Mouse (Mus musculus): ENCODE measurements at regions not wholly inside any gene's neighbourhood (a gene's known extent, or its start where the extent isn't known, plus 50 kb on each side); places are given as distances from the start of the nearest gene placed in this dataset.
"Not testable (repeated sequence)": the region's sequence is repeated elsewhere in the genome, so short reads cannot be mapped to it uniquely, and the experiment has no call there.

- Histone ChIP-seq H3K27ac (ENCODE audit: insufficient read depth, low read length) (no peak overlapping the region), H3K4me3 (ENCODE audit: extremely low read depth, insufficient read depth, insufficient read length) (no peak overlapping the region), H3K4me1 (ENCODE audit: control insufficient read depth, insufficient read depth, insufficient read length) (no peaks in the 10 kb centered on the region), H3K36me3 (ENCODE audit: control insufficient read depth, insufficient read depth, low read length) (no peaks in the 10 kb centered on the region), H3K27me3 (ENCODE audit: control insufficient read depth, insufficient read depth, low read length) (no peaks in the 10 kb centered on the region)
- no peak for DNase-seq (ENCODE audit: low read depth in 1 of 2, low spot score in 2 of 2)
- TF ChIP-seq CTCF (IDR thresholded peaks at IDR 0.05; ENCODE audit: extremely low read depth, insufficient read depth, insufficient read length, insufficient replicate concordance) = no peak
- TF ChIP-seq POLR2A (IDR thresholded peaks at IDR 0.05; ENCODE audit: low read depth, low read length) = no peak
Observed at GRCm38 (mm10) chr9:11206267-11206666, 301.7 kb upstream of the Cntn5 start.

DNA sequence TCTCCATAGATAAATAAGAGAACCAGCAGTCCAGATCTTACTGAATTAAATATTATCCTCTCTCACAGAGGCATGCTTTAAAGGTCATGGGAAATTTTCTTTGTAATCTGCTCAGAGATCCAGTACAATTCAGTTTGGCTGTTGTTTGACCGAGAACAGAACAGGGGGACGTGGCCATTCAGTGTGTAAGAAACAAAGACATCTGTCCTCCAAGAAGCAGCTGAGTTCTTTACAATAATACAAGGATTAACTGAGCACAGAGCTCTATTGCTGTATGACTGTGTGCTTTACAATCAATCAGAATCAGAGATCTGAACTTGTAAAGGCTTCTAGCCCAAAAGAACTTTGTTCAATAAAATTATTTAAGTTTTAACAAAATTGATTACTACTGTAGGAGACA lies 287.6 kb upstream of the Cntn5 start:
- no peak overlapping the region for H3K4me3 ChIP-seq (ENCODE audit: extremely low read depth, insufficient read depth, insufficient read length)
- no peak overlapping the region for H3K27ac ChIP-seq (ENCODE audit: insufficient read depth, low read length)
- 84% methylated on average over 2 of the region's 2 CpGs for WGBS
- H3K4me1 ChIP-seq (ENCODE audit: control insufficient read depth, insufficient read depth, insufficient read length) = no peaks in the 10 kb centered on the region
- no peaks in the 10 kb centered on the region for H3K36me3 ChIP-seq (ENCODE audit: control insufficient read depth, insufficient read depth, low read length)
- no peak for DNase-seq (ENCODE audit: low read depth in 1 of 2, low spot score in 2 of 2)
- H3K27me3 ChIP-seq (ENCODE audit: control insufficient read depth, insufficient read depth, low read length) = no peaks in the 10 kb centered on the region
- TF ChIP-seq POLR2A (IDR thresholded peaks at IDR 0.05; ENCODE audit: low read depth, low read length) = no peak
- TF ChIP-seq CTCF (IDR thresholded peaks at IDR 0.05; ENCODE audit: extremely low read depth, insufficient read depth, insufficient read length, insufficient replicate concordance) = no peak

DNA sequence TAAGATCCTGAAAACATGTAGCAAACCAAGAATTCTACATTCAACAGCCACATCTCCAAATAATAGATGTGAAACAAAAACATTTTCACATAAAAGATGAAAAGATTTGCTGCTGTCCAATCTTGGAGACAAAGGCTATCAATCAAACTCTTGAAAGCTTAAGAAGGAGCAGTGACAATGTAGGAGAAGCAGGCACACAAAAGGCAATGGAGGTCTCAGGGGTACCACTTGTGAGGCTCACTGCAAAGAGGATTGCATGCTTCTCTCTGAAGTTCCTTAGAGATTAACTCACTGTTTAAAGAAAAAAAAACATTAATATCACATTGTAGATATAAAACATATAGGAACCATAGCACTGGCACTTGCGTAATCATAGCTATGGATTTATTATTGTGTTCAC lies 241.2 kb upstream of the Cntn5 start:
- Histone ChIP-seq H3K4me1 (ENCODE audit: control insufficient read depth, insufficient read depth, insufficient read length) (no peaks in the 10 kb centered on the region), H3K27me3 (ENCODE audit: control insufficient read depth, insufficient read depth, low read length) (no peaks in the 10 kb centered on the region), H3K36me3 (ENCODE audit: control insufficient read depth, insufficient read depth, low read length) (no peaks in the 10 kb centered on the region), H3K4me3 (ENCODE audit: extremely low read depth, insufficient read depth, insufficient read length) (no peak overlapping the region), H3K27ac (ENCODE audit: insufficient read depth, low read length) (no peak overlapping the region)
- 95% methylated on average over 1 of the region's 1 CpGs for whole genome bisulfite sequencing
- no peak for DNase-seq (ENCODE audit: low read depth in 1 of 2, low spot score in 2 of 2)
- no peak for TF ChIP-seq CTCF (IDR thresholded peaks at IDR 0.05; ENCODE audit: extremely low read depth, insufficient read depth, insufficient read length, insufficient replicate concordance)
- no peak for TF ChIP-seq POLR2A (IDR thresholded peaks at IDR 0.05; ENCODE audit: low read depth, low read length)

DNA sequence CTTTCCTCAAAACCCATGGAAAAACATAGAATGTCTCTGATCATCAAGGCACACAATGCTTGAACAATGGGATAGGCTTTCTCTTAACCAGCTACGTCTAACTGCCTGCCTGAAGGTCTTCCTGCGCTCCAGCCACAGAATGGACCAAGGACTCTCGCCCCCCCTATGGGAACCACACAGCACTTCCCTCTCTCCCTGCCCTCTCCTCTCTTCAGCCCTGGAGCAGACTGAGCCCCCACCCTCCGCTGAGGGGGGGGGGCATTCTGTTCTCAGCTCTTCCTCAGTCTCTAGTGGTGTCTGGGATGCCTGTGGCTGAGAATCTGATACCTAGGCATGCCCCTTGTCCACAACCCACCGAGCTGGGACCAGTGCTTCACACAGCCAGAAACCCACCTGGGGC lies 222.3 kb upstream of the Cntn5 start:
- Histone ChIP-seq H3K27ac (ENCODE audit: insufficient read depth, low read length) (no peak overlapping the region), H3K36me3 (ENCODE audit: control insufficient read depth, insufficient read depth, low read length) (no peaks in the 10 kb centered on the region), H3K4me1 (ENCODE audit: control insufficient read depth, insufficient read depth, insufficient read length) (no peaks in the 10 kb centered on the region), H3K4me3 (ENCODE audit: extremely low read depth, insufficient read depth, insufficient read length) (no peak overlapping the region), H3K27me3 (ENCODE audit: control insufficient read depth, insufficient read depth, low read length) (no peaks in the 10 kb centered on the region)
- no peak for DNase-seq (ENCODE audit: low read depth in 1 of 2, low spot score in 2 of 2)
- TF ChIP-seq CTCF (IDR thresholded peaks at IDR 0.05; ENCODE audit: extremely low read depth, insufficient read depth, insufficient read length, insufficient replicate concordance) (no peak), POLR2A (IDR thresholded peaks at IDR 0.05; ENCODE audit: low read depth, low read length) (no peak)
- 77% methylated on average over 5 of the region's 5 CpGs for WGBS

DNA sequence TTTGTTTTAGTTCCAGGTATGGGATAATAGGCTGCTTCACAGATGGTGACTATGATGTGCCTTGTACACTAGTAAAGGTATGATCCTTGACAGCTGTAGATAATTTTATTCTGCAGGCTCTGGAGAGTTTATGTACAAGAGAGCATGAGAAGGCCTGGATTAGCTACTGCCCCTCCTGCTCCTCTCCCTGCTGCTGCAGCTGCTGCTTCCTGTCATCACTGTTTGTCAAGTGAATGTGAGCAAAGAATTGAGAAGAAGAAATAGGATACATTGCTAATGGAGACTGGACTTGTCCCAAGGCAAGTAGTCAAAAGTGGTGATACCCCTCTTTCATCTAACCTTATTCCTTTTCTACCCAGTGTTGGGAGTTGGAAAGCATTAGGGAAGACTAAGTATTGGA lies 214.6 kb upstream of the Cntn5 start:
- TF ChIP-seq POLR2A (IDR thresholded peaks at IDR 0.05; ENCODE audit: low read depth, low read length) = no peak
- TF ChIP-seq CTCF (IDR thresholded peaks at IDR 0.05; ENCODE audit: extremely low read depth, insufficient read depth, insufficient read length, insufficient replicate concordance) = no peak
- Histone ChIP-seq H3K36me3 (ENCODE audit: control insufficient read depth, insufficient read depth, low read length) (no peaks in the 10 kb centered on the region), H3K27me3 (ENCODE audit: control insufficient read depth, insufficient read depth, low read length) (no peaks in the 10 kb centered on the region), H3K4me3 (ENCODE audit: extremely low read depth, insufficient read depth, insufficient read length) (no peak overlapping the region), H3K4me1 (ENCODE audit: control insufficient read depth, insufficient read depth, insufficient read length) (no peaks in the 10 kb centered on the region), H3K27ac (ENCODE audit: insufficient read depth, low read length) (no peak overlapping the region)
- no peak for DNase-seq (ENCODE audit: low read depth in 1 of 2, low spot score in 2 of 2)

DNA sequence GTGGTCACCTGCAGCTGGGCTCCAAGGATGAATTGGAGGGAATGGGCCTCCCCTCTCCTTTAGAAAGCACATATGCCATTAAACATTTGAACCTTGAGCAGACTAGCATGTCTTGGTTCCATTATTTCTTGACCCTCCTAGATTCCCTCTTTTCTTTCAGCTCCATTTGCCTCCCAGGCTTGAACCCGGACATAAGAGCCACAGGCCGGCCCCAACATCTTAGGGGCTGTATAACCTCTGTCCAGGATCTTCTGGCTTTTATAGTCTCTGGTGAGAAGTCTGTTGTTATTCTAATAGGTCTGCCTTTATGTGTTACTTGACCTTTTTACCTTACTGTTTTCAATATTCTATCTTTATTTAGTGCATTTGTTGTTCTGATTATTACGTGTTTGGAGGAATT lies 203.3 kb upstream of the Cntn5 start:
- not testable (repeated sequence) for H3K4me3 ChIP-seq (ENCODE audit: extremely low read depth, insufficient read depth, insufficient read length); H3K36me3 ChIP-seq (ENCODE audit: control insufficient read depth, insufficient read depth, low read length); H3K4me1 ChIP-seq (ENCODE audit: control insufficient read depth, insufficient read depth, insufficient read length); DNase-seq (ENCODE audit: low read depth in 1 of 2, low spot score in 2 of 2); H3K27ac ChIP-seq (ENCODE audit: insufficient read depth, low read length); H3K27me3 ChIP-seq (ENCODE audit: control insufficient read depth, insufficient read depth, low read length)
- 90% methylated on average over 3 of the region's 3 CpGs for WGBS

DNA sequence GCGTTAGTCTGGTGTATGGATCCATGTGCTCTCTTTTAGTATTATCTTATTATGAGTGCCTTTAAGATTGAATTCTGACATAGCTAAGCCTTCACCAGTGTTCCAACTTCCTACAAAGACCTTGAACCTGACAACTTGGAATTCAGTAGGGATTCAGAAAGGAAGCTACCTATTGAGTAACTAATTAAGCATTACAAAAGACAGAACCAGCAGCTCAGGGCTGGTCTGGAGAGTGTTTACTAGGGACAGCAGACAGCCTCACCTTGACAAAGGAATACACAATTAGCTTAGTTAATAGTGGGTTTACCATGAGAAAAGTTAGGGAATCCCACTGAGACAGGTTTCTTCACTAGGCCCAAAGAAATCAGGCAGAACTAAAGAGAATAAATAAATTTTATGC lies 202.6 kb upstream of the Cntn5 start:
- 88% methylated on average over 1 of the region's 1 CpGs for WGBS
- H3K36me3 ChIP-seq (ENCODE audit: control insufficient read depth, insufficient read depth, low read length); DNase-seq (ENCODE audit: low read depth in 1 of 2, low spot score in 2 of 2); H3K4me3 ChIP-seq (ENCODE audit: extremely low read depth, insufficient read depth, insufficient read length); H3K27ac ChIP-seq (ENCODE audit: insufficient read depth, low read length); H3K4me1 ChIP-seq (ENCODE audit: control insufficient read depth, insufficient read depth, insufficient read length); H3K27me3 ChIP-seq (ENCODE audit: control insufficient read depth, insufficient read depth, low read length): not testable (repeated sequence)

- 91% methylated on average over 2 of the region's 2 CpGs for WGBS
Observed at GRCm38 (mm10) chr9:11106268-11106667, 201.7 kb upstream of the Cntn5 start.

More at GRCm38 (mm10) chr9:11106268-11106667, 201.7 kb upstream of the Cntn5 start:
- H3K4me3 ChIP-seq (ENCODE audit: extremely low read depth, insufficient read depth, insufficient read length) = no peak overlapping the region
- H3K27ac ChIP-seq (ENCODE audit: insufficient read depth, low read length) = no peak overlapping the region
- no peak for TF ChIP-seq CTCF (IDR thresholded peaks at IDR 0.05; ENCODE audit: extremely low read depth, insufficient read depth, insufficient read length, insufficient replicate concordance)
- no peak for TF ChIP-seq POLR2A (IDR thresholded peaks at IDR 0.05; ENCODE audit: low read depth, low read length)
- no peaks in the 10 kb centered on the region for H3K4me1 ChIP-seq (ENCODE audit: control insufficient read depth, insufficient read depth, insufficient read length)
- H3K36me3 ChIP-seq (ENCODE audit: control insufficient read depth, insufficient read depth, low read length) = no peaks in the 10 kb centered on the region
- DNase-seq (ENCODE audit: low read depth in 1 of 2, low spot score in 2 of 2) = no peak
- H3K27me3 ChIP-seq (ENCODE audit: control insufficient read depth, insufficient read depth, low read length) = no peaks in the 10 kb centered on the region
